Mouse (Mus musculus): ENCODE data around the gene Gm10762.

DNA sequence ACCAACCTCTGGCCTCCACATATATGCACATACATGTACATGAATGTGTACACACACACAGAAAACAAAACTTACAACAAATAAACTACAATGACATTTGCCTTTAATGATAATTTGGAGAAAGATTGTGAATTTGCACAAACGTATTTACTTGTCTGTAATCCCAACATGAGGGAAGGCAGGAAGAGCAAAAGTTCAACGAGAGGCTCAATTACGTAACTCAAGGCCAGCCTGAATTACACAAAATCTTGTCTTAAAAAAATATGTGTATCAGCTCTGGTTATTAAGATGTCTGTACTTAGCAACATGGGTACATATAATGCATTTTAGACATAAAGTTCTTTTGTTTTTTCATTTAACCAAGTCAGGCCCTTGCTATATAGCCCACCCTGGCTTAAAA lies 31.3 kb downstream of the Gm10762 start:
- TF ChIP-seq TAL1 (IDR thresholded peaks at IDR 0.05; ENCODE audit: low read length) (no peak), GATA1 (IDR thresholded peaks at IDR 0.05; ENCODE audit: low read length) (no peak)
